Mouse (Mus musculus) kidney, postnatal 0 days (tissue): ENCODE measurements around the gene Mb. TPM values are rescaled to one million over a fixed set of nuclear protein-coding genes. Genes with fewer than 3 reads are reported as not detected.

Experiments used
- ATAC-seq: fragments of 200-750 bp; cut with Nextera tagmentation; replicated peaks from 2 replicates; pipeline ENCODE4 v1.8.0; 2017; ENCODE audit warnings: low read depth, moderate number of reproducible peaks, moderate TSS enrichment, moderate library complexity; ENCODE audit not compliant: low FRiP score
- DNase-seq: peaks from one replicate; pipeline ENCODE4 v3.0.0-alpha.2; 2016; ENCODE audit warnings: low spot score
- H3K27ac ChIP-seq: fragments of 300-500 bp; sonication (generic); 2 replicates; pipeline ENCODE4 v1.5.1; 2014; ENCODE audit warnings: mild to moderate bottlenecking
- H3K27me3 ChIP-seq: fragments of 300-500 bp; sonication (generic); 2 replicates; pipeline ENCODE4 v1.6.1; 2014; ENCODE audit warnings: low read length, mixed read lengths; ENCODE audit not compliant: insufficient read depth
- H3K36me3 ChIP-seq: fragments of 300-500 bp; sonication (generic); 2 replicates; pipeline ENCODE4 v1.6.1; 2014; ENCODE audit warnings: low read length, mixed read lengths; ENCODE audit not compliant: insufficient read depth
- H3K4me1 ChIP-seq: fragments of 300-500 bp; sonication (generic); replicated peaks from 2 replicates; pipeline ENCODE4 v1.6.1; 2014; ENCODE audit warnings: antibody characterized with exemption, low read length, mixed read lengths; ENCODE audit not compliant: insufficient read depth
- H3K4me2 ChIP-seq: fragments of 300-500 bp; sonication (generic); 2 replicates; pipeline ENCODE4 v1.6.1; 2014; ENCODE audit warnings: mild to moderate bottlenecking, low read length, moderate library complexity, mixed read lengths
- H3K4me3 ChIP-seq: fragments of 300-500 bp; sonication (generic); replicated peaks from 2 replicates; pipeline ENCODE4 v1.5.1; 2014; ENCODE audit warnings: low read depth, low read length
- H3K9ac ChIP-seq: fragments of 300-500 bp; sonication (generic); 2 replicates; pipeline ENCODE4 v1.6.1; 2014; ENCODE audit warnings: low read depth, low read length
- H3K9me3 ChIP-seq: fragments of 300-500 bp; sonication (generic); replicated peaks from 2 replicates; pipeline ENCODE4 v1.6.1; 2016; ENCODE audit warnings: low read length, inconsistent platforms, mixed read lengths
- CTCF ChIP-seq: IDR thresholded peaks from 2 replicates; pipeline ENCODE4 v1.5.1; 2016; ENCODE audit warnings: antibody characterized with exemption, low read depth, mild to moderate bottlenecking, moderate library complexity
- WGBS: fragments of 180-500 bp; shearing (Covaris S2); extraction: QIAGEN DNeasy Blood & Tissue Kit; methylation state at CpG from one replicate; pipeline ENCODE4 v1.1.7; 2014; 5-methylcytosine and 5-hydroxymethylcytosine counted together
- polyA plus RNA-seq: library from polyadenylated mRNA; unstranded; fragments of >200 nt; fragmentation: Nextera tagmentation; extraction: Ambion mirVana; gene quantifications from 2 replicates; pipeline ENCODE4 v1.2.1, GENCODE M21; 2015

The Mb gene
- polyA plus RNA-seq, 1 experiment from 2014 or later: 0.76 TPM

- ATAC-seq: no peak; the same call in 1 of the 2 replicates
- peak; percentile 24 for DNase-seq
- H3K36me3 ChIP-seq: peaks cover 21% of the 10 kb centered on the region
Measured at GRCm38 (mm10) chr15:77089249-77089648, 38.8 kb upstream of the Mb start.

DNA sequence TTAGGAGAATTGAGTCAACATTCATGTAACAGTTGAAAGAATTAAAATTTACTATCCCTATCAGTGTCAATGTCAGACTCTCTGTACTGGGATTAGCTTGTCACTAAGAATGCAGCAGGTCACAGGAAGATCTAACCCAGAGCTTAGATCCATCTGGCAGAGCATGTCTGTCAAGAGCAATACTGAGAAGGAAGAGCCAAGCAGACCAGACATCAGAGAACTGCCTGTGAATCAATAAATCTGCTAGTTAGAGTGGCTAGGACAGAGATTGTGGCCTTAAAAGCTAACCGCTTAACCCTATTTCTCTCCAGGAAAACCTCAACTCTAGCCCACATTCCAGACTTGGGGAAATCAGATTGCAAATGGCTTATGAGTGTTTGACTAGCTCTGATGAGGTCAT lies 36.0 kb upstream of the Mb start:
- ATAC-seq (no peak), DNase-seq (no peak)
- no peak overlapping the region for H3K4me3 ChIP-seq
- 94% methylated on average over 1 of the region's 1 CpGs for WGBS
- H3K4me1 ChIP-seq: peaks cover 9% of the 10 kb centered on the region; the same call in 1 of the 2 replicates
- no peak overlapping the region for H3K27ac ChIP-seq
- no peaks in the 10 kb centered on the region for H3K27me3 ChIP-seq
- no peaks in the 10 kb centered on the region for H3K9me3 ChIP-seq
- no peak overlapping the region for H3K9ac ChIP-seq
- H3K36me3 ChIP-seq: peaks cover 21% of the 10 kb centered on the region
- no peak overlapping the region for H3K4me2 ChIP-seq
- no peak for TF ChIP-seq CTCF

More at GRCm38 (mm10) chr15:77089249-77089648, 38.8 kb upstream of the Mb start:
- WGBS: 39% methylated on average over 11 of the region's 11 CpGs
- no peak for TF ChIP-seq CTCF
- H3K9me3 ChIP-seq: no peaks in the 10 kb centered on the region
- H3K27ac ChIP-seq: no peak overlapping the region
- H3K9ac ChIP-seq: no peak overlapping the region
- H3K4me2 ChIP-seq: no peak overlapping the region
- H3K4me1 ChIP-seq: peaks cover 9% of the 10 kb centered on the region; the same call in 1 of the 2 replicates
- no peak overlapping the region for H3K4me3 ChIP-seq
- H3K27me3 ChIP-seq: no peaks in the 10 kb centered on the region

DNA sequence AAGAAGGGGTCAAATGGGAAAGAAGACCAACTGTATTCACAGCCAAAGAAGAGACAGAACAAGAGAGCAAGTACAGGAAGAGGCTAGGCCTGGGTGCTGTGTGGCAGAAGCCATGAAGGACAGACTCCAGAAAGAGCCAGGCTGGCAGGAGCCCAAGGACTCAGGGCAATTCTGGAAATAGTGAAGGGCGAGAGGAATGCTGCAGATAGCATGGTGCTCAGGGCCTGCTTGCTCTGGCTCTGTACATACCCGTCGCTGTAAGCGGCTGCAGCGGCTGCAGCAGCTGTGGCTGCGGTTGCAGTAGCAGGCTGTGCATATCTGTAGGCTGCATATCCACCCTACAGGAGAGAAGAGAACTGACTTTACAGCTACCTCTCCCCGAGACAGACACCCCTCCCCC lies 35.3 kb upstream of the Mb start:
- 91% methylated on average over 7 of the region's 7 CpGs for WGBS
- Histone ChIP-seq H3K36me3 (peaks cover 24% of the 10 kb centered on the region), H3K27me3 (no peaks in the 10 kb centered on the region), H3K4me2 (no peak overlapping the region), H3K4me1 (peaks cover 9% of the 10 kb centered on the region; the same call in 1 of the 2 replicates), H3K27ac (no peak overlapping the region), H3K9ac (no peak overlapping the region), H3K4me3 (no peak overlapping the region), H3K9me3 (no peaks in the 10 kb centered on the region)
- DNase-seq: no peak
- TF ChIP-seq CTCF: no peak
- no peak for ATAC-seq

DNA sequence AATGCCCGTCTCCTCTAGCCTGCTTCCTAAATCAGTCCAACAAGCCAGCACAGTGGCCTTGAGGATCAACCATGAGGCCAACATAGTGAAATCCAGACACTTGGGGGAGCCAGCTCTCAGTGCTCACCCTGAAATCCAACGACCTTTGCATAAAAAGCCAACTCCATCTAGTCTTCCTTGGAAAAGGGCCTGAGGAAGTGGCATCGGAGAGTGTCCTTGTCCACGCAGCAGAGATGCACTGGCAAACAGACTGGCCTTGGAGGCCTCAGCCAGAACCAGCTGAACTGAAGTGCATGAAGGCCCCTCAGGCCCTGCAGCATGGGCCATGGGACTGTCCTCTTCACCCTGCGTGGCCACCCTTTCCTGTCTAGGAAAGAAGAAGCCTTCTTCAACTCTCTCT lies 31.0 kb upstream of the Mb start:
- H3K9me3 ChIP-seq: no peaks in the 10 kb centered on the region
- no peak for TF ChIP-seq CTCF
- H3K36me3 ChIP-seq: peaks cover 42% of the 10 kb centered on the region

DNA sequence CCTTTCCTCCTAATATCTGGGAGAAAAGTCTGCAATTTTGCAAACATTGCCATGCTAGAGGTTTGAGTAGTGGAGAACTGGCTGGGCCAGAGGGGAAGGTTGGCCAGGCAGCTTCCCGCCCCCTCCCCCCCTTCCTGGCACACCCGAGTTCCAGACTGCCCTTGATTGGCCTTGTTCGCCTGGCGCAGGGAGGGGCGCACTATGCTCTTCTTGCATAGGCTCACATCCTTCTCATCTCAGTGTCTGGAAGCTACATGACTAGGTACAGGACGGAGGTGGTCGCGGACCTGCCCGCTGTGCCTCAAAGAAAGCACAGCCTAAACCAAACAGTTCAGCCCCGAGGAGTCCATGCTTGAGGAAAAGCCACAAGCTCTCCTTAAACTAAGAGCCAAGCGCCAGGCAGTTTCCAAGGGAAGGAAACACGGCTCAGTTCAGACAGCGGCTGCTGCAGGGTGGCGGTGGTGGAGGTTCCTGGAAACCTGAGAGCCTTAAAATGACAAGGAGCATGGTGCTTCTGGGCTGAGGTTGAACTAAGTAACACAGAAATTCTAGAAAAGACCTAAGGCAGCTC lies 30.3 kb upstream of the Mb start:
- no peaks in the 10 kb centered on the region for H3K9me3 ChIP-seq
- WGBS: 71% methylated on average over 14 of the region's 14 CpGs
- no peak for ATAC-seq

More for the DNA sequence above, 31.0 kb upstream of the Mb start:
- Histone ChIP-seq H3K4me3 (no peak overlapping the region), H3K27me3 (no peaks in the 10 kb centered on the region), H3K4me2 (no peak overlapping the region), H3K27ac (no peak overlapping the region), H3K9ac (no peak overlapping the region), H3K4me1 (no peaks in the 10 kb centered on the region; the same call in 1 of the 2 replicates)
- ATAC-seq: no peak
- no peak for DNase-seq
- 73% methylated on average over 5 of the region's 5 CpGs for WGBS

DNA sequence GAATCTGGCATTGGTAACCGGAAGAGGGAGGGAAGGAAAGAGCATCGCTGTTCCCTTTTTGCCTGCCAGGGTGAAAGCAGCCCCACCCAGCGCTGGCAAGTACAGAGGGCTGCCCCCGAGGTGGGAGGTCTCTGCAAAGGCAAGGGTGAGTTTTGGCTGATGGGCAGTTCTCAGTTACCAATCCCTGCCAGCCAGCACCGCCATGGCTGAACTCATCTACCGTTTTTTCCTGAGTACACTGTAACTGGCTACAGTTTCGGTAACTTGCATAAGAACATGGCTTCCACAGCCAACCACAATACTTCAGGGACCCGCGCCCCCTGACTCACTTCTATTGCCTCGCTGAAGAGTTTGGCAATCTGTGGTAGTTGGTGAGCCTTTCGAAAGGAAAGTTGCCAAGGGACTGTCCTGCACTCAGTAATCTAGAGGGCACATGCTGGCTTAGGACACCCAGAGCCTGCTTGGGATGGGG lies 29.5 kb upstream of the Mb start:
- ATAC-seq (no peak), DNase-seq (no peak)
- Histone ChIP-seq H3K9ac (no peak overlapping the region), H3K9me3 (no peaks in the 10 kb centered on the region), H3K4me2 (no peak overlapping the region), H3K27me3 (no peaks in the 10 kb centered on the region), H3K36me3 (peaks cover 31% of the 10 kb centered on the region; the same call in 1 of the 2 replicates), H3K27ac (no peak overlapping the region), H3K4me3 (no peak overlapping the region), H3K4me1 (no peaks in the 10 kb centered on the region; the same call in 1 of the 2 replicates)
- no peak for TF ChIP-seq CTCF
- WGBS: 80% methylated on average over 11 of the region's 11 CpGs

More for the DNA sequence above, 30.3 kb upstream of the Mb start:
- H3K27me3 ChIP-seq: no peaks in the 10 kb centered on the region
- no peak for DNase-seq
- H3K4me2 ChIP-seq: no peak overlapping the region
- TF ChIP-seq CTCF: no peak
- H3K4me3 ChIP-seq: no peak overlapping the region
- no peaks in the 10 kb centered on the region; the same call in 1 of the 2 replicates for H3K4me1 ChIP-seq
- H3K36me3 ChIP-seq: peaks cover 38% of the 10 kb centered on the region
- H3K27ac ChIP-seq: peak overlapping the region; percentile 40; the same call in 1 of the 2 replicates
- no peak overlapping the region for H3K9ac ChIP-seq
